Mouse (Mus musculus) lung, adult 2 months (tissue): ENCODE results near the gene Kalrn. TPM values are rescaled to one million over a fixed set of nuclear protein-coding genes. Genes with fewer than 3 reads are reported as not detected.
A peak's percentile ranks its signal among the peaks of the same experiment; 100 is the strongest.

Experiments
- DNase-seq: peaks from one replicate; pipeline ENCODE4 v3.0.0; 2022
- H3K4me1 ChIP-seq: fragments of 200-500 bp; 2 replicates; pipeline ENCODE4 v1.6.1; 2011; ENCODE audit warnings: low read length; ENCODE audit not compliant: control insufficient read depth, insufficient read depth
- H3K4me3 ChIP-seq: fragments of 200-500 bp; replicated peaks from 2 replicates; pipeline ENCODE3; 2011; ENCODE audit warnings: low read depth, mild to moderate bottlenecking, control low read depth, low read length; ENCODE audit errors: extremely low read depth
- CTCF ChIP-seq: fragments of 200-500 bp; IDR thresholded peaks from 2 replicates; pipeline ENCODE4 v1.5.1; 2011; ENCODE audit warnings: mild to moderate bottlenecking, low read length, control low read depth; ENCODE audit not compliant: insufficient read depth
- POLR2A ChIP-seq: fragments of 200-500 bp; IDR thresholded peaks from 2 replicates; pipeline ENCODE4 v1.6.1; 2011; ENCODE audit warnings: low read depth, mild to moderate bottlenecking, control low read depth, low read length, borderline replicate concordance; ENCODE audit errors: extremely low read depth
- WGBS: fragments of 180-500 bp; shearing (Covaris S2); methylation state at CpG from one replicate; pipeline ENCODE4 v1.1.7; 2018; 5-methylcytosine and 5-hydroxymethylcytosine counted together
- polyA plus RNA-seq: library from polyadenylated mRNA; depleted of rRNA; stranded (reverse); fragments of >200 nt; gene quantifications from 2 replicates; pipeline ENCODE4 v1.2.3, GENCODE M21; 2012

Gene Kalrn
- polyA plus RNA-seq, 1 experiment = 11.8 TPM

DNA sequence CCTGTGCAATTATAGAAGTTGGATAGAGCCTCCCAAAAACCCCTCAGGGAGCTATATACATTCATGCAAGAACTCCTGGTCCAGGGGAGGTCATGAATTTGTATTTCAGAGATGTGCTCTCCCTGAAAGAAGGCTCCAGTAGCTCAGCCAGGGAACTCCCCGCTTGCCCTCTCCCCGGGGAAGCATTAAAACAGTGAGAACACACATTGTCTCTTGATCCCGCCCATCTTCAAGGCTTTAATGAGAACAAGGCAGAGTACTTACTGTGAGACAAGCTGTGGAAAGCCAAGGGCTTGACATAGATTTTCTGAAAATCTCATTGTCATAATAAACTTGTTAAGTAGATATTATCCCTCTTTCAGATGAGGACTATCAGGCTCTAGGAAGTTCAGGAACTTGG is 155.4 kb downstream of the Kalrn start:
- DNase-seq = no peak
- Histone ChIP-seq H3K4me1 (no peaks in the 10 kb centered on the region), H3K4me3 (no peak overlapping the region)
- no peak for TF ChIP-seq CTCF
- no peak for TF ChIP-seq POLR2A
- WGBS = 82% methylated on average over 3 of the region's 3 CpGs

- Histone ChIP-seq H3K4me3 (no peak overlapping the region), H3K4me1 (no peaks in the 10 kb centered on the region)
- no peak for DNase-seq
- 82% methylated on average over 3 of the region's 3 CpGs for WGBS
- TF ChIP-seq CTCF (no peak), POLR2A (no peak)
These were observed 155.9 kb downstream of the Kalrn start for GRCm38 (mm10) chr16:34417383-34417782.

- H3K4me1 ChIP-seq = no peaks in the 10 kb centered on the region
- WGBS = 59% methylated on average over 7 of the region's 7 CpGs
- H3K4me3 ChIP-seq = no peak overlapping the region
- TF ChIP-seq CTCF (no peak), POLR2A (no peak)
- DNase-seq = no peak
These were observed 158.8 kb downstream of the Kalrn start for GRCm38 (mm10) chr16:34414581-34414980.

DNA sequence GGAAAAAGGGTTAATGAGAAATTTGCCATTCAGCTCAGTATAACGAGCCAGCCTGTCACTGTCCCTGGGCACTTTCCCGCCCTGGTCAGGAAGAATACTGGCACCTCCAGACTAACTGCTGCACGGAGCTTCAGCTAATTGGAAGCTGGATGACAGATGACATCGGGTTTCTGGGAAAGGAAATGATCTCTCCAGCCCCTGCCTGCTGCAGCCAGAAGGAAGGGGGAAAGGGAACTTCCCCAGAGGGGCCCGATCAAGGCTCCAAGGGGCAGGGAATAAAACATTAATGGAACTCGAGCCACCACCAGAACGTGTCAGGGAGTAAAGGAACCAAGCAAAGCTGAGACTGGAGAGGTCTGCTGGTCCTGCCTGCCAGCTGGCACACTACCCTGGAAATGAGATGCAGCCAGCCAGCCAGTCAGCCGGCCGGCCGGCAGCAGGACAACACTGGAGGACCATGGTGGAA is 159.4 kb downstream of the Kalrn start:
- no peak for TF ChIP-seq POLR2A
- no peak for TF ChIP-seq CTCF
- DNase-seq = peak; percentile 29
- H3K4me3 ChIP-seq = no peak overlapping the region
- WGBS = 18% methylated on average over 10 of the region's 10 CpGs
- H3K4me1 ChIP-seq = no peaks in the 10 kb centered on the region

- TF ChIP-seq POLR2A = no peak
- no peak for TF ChIP-seq CTCF
- no peak overlapping the region for H3K4me3 ChIP-seq
- H3K4me1 ChIP-seq = no peaks in the 10 kb centered on the region
- no peak for DNase-seq
- 74% methylated on average over 8 of the region's 8 CpGs for WGBS
These were observed 166.3 kb downstream of the Kalrn start for GRCm38 (mm10) chr16:34407036-34407435.

DNA sequence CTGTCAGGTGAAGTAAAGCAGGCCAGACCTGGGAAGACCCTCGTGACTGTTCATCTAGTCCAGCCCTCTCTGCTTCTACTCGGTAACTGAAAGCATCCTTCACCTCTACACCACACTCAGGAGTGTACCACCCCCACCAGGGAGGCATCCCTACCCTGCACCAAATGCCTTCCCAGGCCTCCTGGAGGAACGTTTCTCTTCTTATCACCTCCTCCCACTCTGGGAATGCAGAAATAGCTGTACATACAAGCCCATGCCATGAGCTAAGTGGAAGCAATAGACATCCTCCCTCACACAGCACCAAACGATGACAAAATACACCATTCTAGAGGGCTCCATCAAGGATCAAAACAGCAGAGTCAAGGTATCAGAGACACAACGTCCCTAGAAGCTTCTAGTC is 168.2 kb downstream of the Kalrn start:
- no peaks in the 10 kb centered on the region for H3K4me1 ChIP-seq
- no peak for DNase-seq
- WGBS = 66% methylated on average over 5 of the region's 5 CpGs
- TF ChIP-seq POLR2A (no peak), CTCF (no peak)
- H3K4me3 ChIP-seq = no peak overlapping the region

DNA sequence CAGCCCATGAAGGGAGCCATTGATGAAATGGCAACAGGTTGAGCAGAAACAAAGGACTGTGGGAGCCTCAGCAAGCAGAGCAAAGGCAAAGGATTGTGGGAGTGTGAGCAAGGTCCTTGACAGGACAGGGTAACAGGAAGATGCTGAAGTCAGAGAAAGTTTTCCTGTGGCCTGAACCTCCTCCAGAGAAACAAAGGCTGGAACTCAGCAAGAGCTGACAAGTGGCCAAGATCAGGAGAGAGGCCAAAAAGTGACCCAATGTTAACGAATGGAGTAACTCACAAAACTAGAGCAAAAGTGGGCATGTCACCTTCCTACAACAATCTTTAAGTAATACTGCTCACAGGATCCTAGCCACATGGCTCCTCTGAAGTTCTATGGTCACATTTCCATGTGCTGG is 172.1 kb downstream of the Kalrn start:
- Histone ChIP-seq H3K4me3 (no peak overlapping the region), H3K4me1 (peaks cover 1% of the 10 kb centered on the region; the same call in 1 of the 2 replicates)
- DNase-seq = no peak
- TF ChIP-seq POLR2A (no peak), CTCF (no peak)
- WGBS = 20% methylated on average over 1 of the region's 1 CpGs

- TF ChIP-seq POLR2A = no peak
- TF ChIP-seq CTCF = no peak
- 44% methylated on average over 13 of the region's 13 CpGs for WGBS
- Histone ChIP-seq H3K4me3 (no peak overlapping the region), H3K4me1 (peaks cover 10% of the 10 kb centered on the region)
- peak; percentile 24 for DNase-seq
These were observed 173.1 kb downstream of the Kalrn start for GRCm38 (mm10) chr16:34400102-34400728.

DNA sequence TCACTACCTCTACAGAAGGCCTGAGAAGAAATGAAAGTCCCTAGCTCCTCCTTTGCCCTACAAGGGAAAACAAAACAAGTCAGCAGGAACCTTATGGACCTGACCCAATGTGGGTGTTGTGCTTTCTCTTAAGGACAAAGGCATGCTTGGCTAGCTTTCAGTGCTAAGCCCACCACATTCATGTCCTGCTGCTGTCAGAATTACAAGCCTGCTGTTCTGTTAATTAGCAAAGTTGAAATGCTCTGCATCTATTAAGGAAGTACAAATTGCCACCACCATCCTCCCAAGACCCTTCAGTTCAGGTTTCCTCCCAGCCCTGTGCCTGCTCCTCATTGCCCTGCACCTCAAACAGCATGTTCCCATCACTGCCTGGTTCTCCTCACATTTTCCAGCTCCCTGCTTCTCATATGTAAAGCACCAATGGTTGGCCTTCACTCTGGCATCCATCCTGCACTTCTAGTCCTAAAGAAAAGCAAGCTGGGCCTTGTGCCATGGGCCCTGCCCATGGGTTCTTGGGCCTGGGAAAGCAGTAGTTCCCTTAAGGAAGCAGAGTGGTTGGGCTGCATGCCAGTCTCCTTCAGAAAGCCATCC is 178.0 kb downstream of the Kalrn start:
- no peak for TF ChIP-seq CTCF
- TF ChIP-seq POLR2A = no peak
- DNase-seq = peak; percentile 53
- Histone ChIP-seq H3K4me3 (no peak overlapping the region), H3K4me1 (peaks cover 12% of the 10 kb centered on the region)

- no peak for DNase-seq
- 67% methylated on average over 5 of the region's 5 CpGs for WGBS
- no peak for TF ChIP-seq POLR2A
- TF ChIP-seq CTCF = no peak
These were observed 183.6 kb downstream of the Kalrn start for GRCm38 (mm10) chr16:34389520-34390271.

More at GRCm38 (mm10) chr16:34389520-34390271, 183.6 kb downstream of the Kalrn start:
- H3K4me3 ChIP-seq = no peak overlapping the region
- H3K4me1 ChIP-seq = no peaks in the 10 kb centered on the region
